8 mouse cellular contexts compared by ENCODE assay signal in the genomic region with DNA sequence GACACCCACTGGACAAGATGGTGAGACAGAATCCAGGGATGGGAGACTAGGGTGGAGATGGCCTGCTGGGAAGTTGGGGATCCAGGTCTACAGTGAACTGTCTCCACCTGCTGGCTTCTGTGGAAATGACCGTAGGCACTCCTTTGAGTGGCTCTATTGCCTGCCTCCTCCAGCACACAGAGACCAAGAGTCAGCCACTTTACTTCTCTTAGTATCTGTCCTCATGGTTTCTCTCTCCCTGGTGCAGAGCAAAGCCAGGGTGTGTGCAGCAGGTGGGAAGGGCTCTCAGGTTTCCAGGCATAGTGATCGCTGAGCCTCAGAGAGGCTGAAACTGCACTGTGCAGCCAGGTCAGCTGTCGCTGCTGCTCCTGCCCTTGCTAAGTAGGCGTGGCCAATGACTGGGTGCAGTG. TPM values are rescaled to one million over a fixed set of nuclear protein-coding genes. Genes with fewer than 3 reads are reported as not detected.
DNase-seq lines count a peak whose midpoint lies in the region; ATAC-seq lines count a peak whose summit lies in the region.

No protein-coding gene starts in this region.

- no peaks in the 10 kb centered on the region for H3K9me3 ChIP-seq in heart, embryonic 11.5 days (replicated peaks; ENCODE audit: control insufficient read depth, low read length)
- no peaks in the 10 kb centered on the region for H3K9me3 ChIP-seq in midbrain, embryonic 14.5 days (ENCODE audit: control insufficient read depth, low read length)

- no peak overlapping the region for H3K9ac ChIP-seq in heart, embryonic 11.5 days (ENCODE audit: low read depth, low read length)
- H3K9ac ChIP-seq in midbrain, embryonic 14.5 days (replicated peaks; ENCODE audit: low read length): no peak overlapping the region

- no peak overlapping the region for H3K27ac ChIP-seq in heart, embryonic 11.5 days (ENCODE audit: low read depth, low read length)
- H3K27ac ChIP-seq in midbrain, embryonic 14.5 days (replicated peaks; ENCODE audit: low read depth, low read length): no peak overlapping the region

- WGBS in heart, embryonic 11.5 days (ENCODE audit: insufficient replicate concordance): 76% methylated on average over 4 of the region's 4 CpGs
- 88% methylated on average over 4 of the region's 4 CpGs for WGBS in midbrain, embryonic 14.5 days

- DNase-seq in heart, adult 9 months (ENCODE audit: low spot score in 2 of 2): no peak
- peak; percentile 67 for DNase-seq in 416B (ENCODE audit: low read depth)
- DNase-seq in NIH3T3 (ENCODE audit: low read depth): peak; percentile 85
- peak; percentile 43 for DNase-seq in embryo, embryonic 9.5 days (ENCODE audit: extremely low spot score)
- peak; percentile 69 for DNase-seq in kidney, postnatal 10 days
- peak; percentile 77 for DNase-seq in midbrain, embryonic 14.5 days
- DNase-seq in frontal cortex, postnatal 25 days (ENCODE audit: low spot score in 2 of 2): no peak

- H3K4me1 ChIP-seq in heart, embryonic 11.5 days (ENCODE audit: control insufficient read depth, insufficient read depth, low read length): no peaks in the 10 kb centered on the region
- H3K4me1 ChIP-seq in midbrain, embryonic 14.5 days (ENCODE audit: control insufficient read depth, insufficient read depth, low read length): no peaks in the 10 kb centered on the region

- 0 out of 2 replicates have a peak, but pooled peaks have one; percentile 22 for ATAC-seq in heart, embryonic 11.5 days (replicated peaks; ENCODE audit: insufficient number of reproducible peaks, low FRiP score, low TSS enrichment)
- ATAC-seq in midbrain, embryonic 14.5 days (ENCODE audit: low FRiP score, low TSS enrichment): no peak

- no peaks in the 10 kb centered on the region for H3K27me3 ChIP-seq in heart, embryonic 11.5 days (ENCODE audit: control insufficient read depth, insufficient read depth, low read length)
- no peaks in the 10 kb centered on the region for H3K27me3 ChIP-seq in midbrain, embryonic 14.5 days (ENCODE audit: control insufficient read depth, insufficient read depth, low read length)

- H3K4me3 ChIP-seq in heart, embryonic 11.5 days (ENCODE audit: low read depth, low read length): no peak overlapping the region
- no peak overlapping the region for H3K4me3 ChIP-seq in midbrain, embryonic 14.5 days (replicated peaks; ENCODE audit: low read depth, low read length)

- peaks cover 15% of the 10 kb centered on the region for H3K36me3 ChIP-seq in heart, embryonic 11.5 days (ENCODE audit: control insufficient read depth, insufficient read depth, low read length)
- H3K36me3 ChIP-seq in midbrain, embryonic 14.5 days (ENCODE audit: control insufficient read depth, insufficient read depth, low read length): peaks cover 57% of the 10 kb centered on the region

- H3K4me2 ChIP-seq in heart, embryonic 11.5 days: no peak overlapping the region
- no peak overlapping the region for H3K4me2 ChIP-seq in midbrain, embryonic 14.5 days (ENCODE audit: low read length)

RNA-seq across cellular contexts. Expression of gene L3mbtl2, which starts 6.5 kb away (rescaled TPM):
- 17.2 and 17.7 TPM in 2 replicates for polyA plus RNA-seq in heart, embryonic 11.5 days (2014; fragmentation: Nextera tagmentation; extraction: Ambion mirVana)
- 25.4 and 29.0 TPM in 2 replicates for polyA plus RNA-seq in midbrain, embryonic 14.5 days (2014; fragmentation: Nextera tagmentation; extraction: Ambion mirVana)

RNA-seq across cellular contexts. Expression of gene Chadl, which starts 26.9 kb away (rescaled TPM):
- 0.44 and 1.5 TPM in 2 replicates for polyA plus RNA-seq in heart, embryonic 11.5 days (2014; fragmentation: Nextera tagmentation; extraction: Ambion mirVana)
- polyA plus RNA-seq in midbrain, embryonic 14.5 days (2014; fragmentation: Nextera tagmentation; extraction: Ambion mirVana): 25.2 and 34.8 TPM in 2 replicates

Comparison
In these comparisons a context has a peak if more than half of its experiments do, and no peak if none do; other contexts are left out.
1. DNase-seq: peak in 416B (single experiment), NIH3T3 (single experiment), embryo, embryonic 9.5 days (single experiment), kidney, postnatal 10 days (single experiment) and midbrain, embryonic 14.5 days (single experiment); none in heart, adult 9 months (0 of 2) and frontal cortex, postnatal 25 days (0 of 2).
2. RNA of gene Chadl, which starts 26.9 kb away (polyA plus RNA-seq): 25.2 to 34.8 TPM in midbrain, embryonic 14.5 days; 0.44 to 1.5 TPM in heart, embryonic 11.5 days; every median in the first group is over 10 times any median in the second.